Mouse (Mus musculus) liver, adult 2 months (tissue): Measurements from ENCODE around the gene Shkbp1. TPM values are rescaled to one million over a fixed set of nuclear protein-coding genes. Genes with fewer than 3 reads are reported as not detected.

Source experiments
- DNase-seq: peaks from one replicate; pipeline ENCODE4 v3.0.0-alpha.2; 2011; ENCODE audit warnings: low read depth, low spot score; ENCODE audit errors: extremely low read depth
- H3K27ac ChIP-seq: fragments of 200-500 bp; replicated peaks from 2 replicates; pipeline ENCODE4 v1.5.1; 2012; ENCODE audit warnings: low read depth, mild to moderate bottlenecking, control low read depth, inconsistent platforms, low read length; ENCODE audit not compliant: insufficient read depth
- H3K27me3 ChIP-seq: fragments of 200-500 bp; 2 replicates; pipeline ENCODE4 v1.6.1; 2012; ENCODE audit warnings: mild to moderate bottlenecking, moderate library complexity, low read length, inconsistent platforms; ENCODE audit not compliant: control insufficient read depth, insufficient read depth
- H3K36me3 ChIP-seq: fragments of 200-500 bp; 2 replicates; pipeline ENCODE4 v1.6.1; 2012; ENCODE audit warnings: low read length, inconsistent platforms; ENCODE audit not compliant: control insufficient read depth, insufficient read depth
- H3K4me1 ChIP-seq: fragments of 200-500 bp; 2 replicates; pipeline ENCODE4 v1.6.1; 2011; ENCODE audit warnings: low read length; ENCODE audit not compliant: control insufficient read depth, insufficient read depth
- H3K4me3 ChIP-seq: fragments of 200-500 bp; 2 replicates; pipeline ENCODE4 v1.5.1; 2011; ENCODE audit warnings: low read depth, mild to moderate bottlenecking, control low read depth, low read length, moderate library complexity; ENCODE audit not compliant: insufficient read depth
- H3K79me2 ChIP-seq: fragments of 200-500 bp; 2 replicates; pipeline ENCODE4 v1.6.1; 2012; ENCODE audit warnings: inconsistent platforms, mild to moderate bottlenecking, low read length, moderate library complexity; ENCODE audit not compliant: control insufficient read depth, insufficient read depth
- H3K9ac ChIP-seq: fragments of 200-500 bp; 2 replicates; pipeline ENCODE4 v1.6.1; 2012; ENCODE audit warnings: low read depth, mild to moderate bottlenecking, control low read depth, inconsistent platforms, low read length
- CTCF ChIP-seq: fragments of 200-500 bp; IDR thresholded peaks from 2 replicates; pipeline ENCODE4 v1.5.1; 2011; ENCODE audit warnings: low read depth, low read length, control low read depth
- POLR2A ChIP-seq: fragments of 200-500 bp; IDR thresholded peaks from 2 replicates; pipeline ENCODE4 v1.6.1; 2011; ENCODE audit warnings: low read length, control low read depth; ENCODE audit not compliant: insufficient read depth; ENCODE audit errors: extremely low read depth
- WGBS: fragments of 180-500 bp; shearing (Covaris S2); methylation state at CpG from one replicate; pipeline ENCODE4 v1.1.7; 2018; 5-methylcytosine and 5-hydroxymethylcytosine counted together
- polyA plus RNA-seq: library from polyadenylated mRNA; depleted of rRNA; stranded (reverse); fragments of >200 nt; gene quantifications from 2 replicates; pipeline ENCODE4 v1.2.3, GENCODE M21; 2012
- total RNA-seq: library from RNA; depleted of rRNA; stranded (reverse); fragments of >200 nt; gene quantifications from 2 replicates; pipeline ENCODE4 v1.2.3, GENCODE M21; 2014

Shkbp1 gene
- total and polyA plus RNA-seq, 2 experiments, result 3.6 to 23.9 TPM

GRCm38 (mm10) chr7:27371715-27372462 is 16.1 kb upstream of the Shkbp1 start:
- WGBS, result 6% methylated on average over 44 of the region's 44 CpGs
- TF ChIP-seq POLR2A (no peak), CTCF (no peak)
- no peak for DNase-seq
- H3K4me3 ChIP-seq, result no peak overlapping the region
- no peak overlapping the region for H3K27ac ChIP-seq
- H3K4me1 ChIP-seq, result no peaks in the 10 kb centered on the region
- no peak overlapping the region for H3K9ac ChIP-seq
- H3K27me3 ChIP-seq, result peaks cover 32% of the 10 kb centered on the region
- no peaks in the 10 kb centered on the region for H3K79me2 ChIP-seq
- no peaks in the 10 kb centered on the region for H3K36me3 ChIP-seq

GRCm38 (mm10) chr7:27369111-27369510 is 13.3 kb upstream of the Shkbp1 start:
- no peak overlapping the region for H3K9ac ChIP-seq
- 86% methylated on average over 19 of the region's 19 CpGs for WGBS

GRCm38 (mm10) chr7:27367976-27368375 is 12.2 kb upstream of the Shkbp1 start:
- Histone ChIP-seq H3K27me3 (peaks cover 42% of the 10 kb centered on the region), H3K4me3 (no peak overlapping the region), H3K36me3 (no peaks in the 10 kb centered on the region), H3K27ac (no peak overlapping the region), H3K9ac (no peak overlapping the region), H3K79me2 (no peaks in the 10 kb centered on the region), H3K4me1 (no peaks in the 10 kb centered on the region)
- no peak for TF ChIP-seq CTCF
- no peak for TF ChIP-seq POLR2A
- 24% methylated on average over 11 of the region's 11 CpGs for WGBS
- no peak for DNase-seq

More at GRCm38 (mm10) chr7:27369111-27369510, 13.3 kb upstream of the Shkbp1 start:
- Histone ChIP-seq H3K36me3 (no peaks in the 10 kb centered on the region), H3K4me1 (no peaks in the 10 kb centered on the region), H3K27ac (no peak overlapping the region), H3K4me3 (no peak overlapping the region), H3K79me2 (no peaks in the 10 kb centered on the region), H3K27me3 (peaks cover 37% of the 10 kb centered on the region)
- DNase-seq, result no peak
- TF ChIP-seq CTCF (no peak), POLR2A (no peak)

GRCm38 (mm10) chr7:27366082-27366844 is 10.4 kb upstream of the Shkbp1 start:
- H3K4me1 ChIP-seq, result no peaks in the 10 kb centered on the region
- peaks cover 37% of the 10 kb centered on the region for H3K27me3 ChIP-seq
- no peaks in the 10 kb centered on the region for H3K79me2 ChIP-seq
- 49% methylated on average over 21 of the region's 21 CpGs for WGBS
- no peak overlapping the region for H3K9ac ChIP-seq
- no peak overlapping the region for H3K4me3 ChIP-seq
- H3K36me3 ChIP-seq, result no peaks in the 10 kb centered on the region
- no peak overlapping the region for H3K27ac ChIP-seq
- DNase-seq, result no peak
- TF ChIP-seq POLR2A (no peak), CTCF (no peak)

- Histone ChIP-seq H3K9ac (no peak overlapping the region), H3K27me3 (peaks cover 28% of the 10 kb centered on the region), H3K4me1 (no peaks in the 10 kb centered on the region), H3K4me3 (no peak overlapping the region), H3K27ac (no peak overlapping the region), H3K36me3 (no peaks in the 10 kb centered on the region), H3K79me2 (no peaks in the 10 kb centered on the region)
- DNase-seq, result no peak
- TF ChIP-seq CTCF, result no peak
- no peak for TF ChIP-seq POLR2A
- 14% methylated on average over 29 of the region's 29 CpGs for WGBS
Measured at GRCm38 (mm10) chr7:27364379-27364778, 8.6 kb upstream of the Shkbp1 start.
